Mouse (Mus musculus): ENCODE measurements around the gene Hs1bp3.

Gene Hs1bp3

GRCm38 (mm10) chr12:8333617-8334016, 20.4 kb downstream of the Hs1bp3 start:
- no peak for ATAC-seq (ENCODE audit: insufficient number of reproducible peaks, low FRiP score, low TSS enrichment)

GRCm38 (mm10) chr12:8334261-8334660, 21.0 kb downstream of the Hs1bp3 start:
- 0 out of 2 replicates have a peak, but pooled peaks have one; percentile 31 for ATAC-seq (ENCODE audit: insufficient number of reproducible peaks, low FRiP score, low TSS enrichment)

DNA sequence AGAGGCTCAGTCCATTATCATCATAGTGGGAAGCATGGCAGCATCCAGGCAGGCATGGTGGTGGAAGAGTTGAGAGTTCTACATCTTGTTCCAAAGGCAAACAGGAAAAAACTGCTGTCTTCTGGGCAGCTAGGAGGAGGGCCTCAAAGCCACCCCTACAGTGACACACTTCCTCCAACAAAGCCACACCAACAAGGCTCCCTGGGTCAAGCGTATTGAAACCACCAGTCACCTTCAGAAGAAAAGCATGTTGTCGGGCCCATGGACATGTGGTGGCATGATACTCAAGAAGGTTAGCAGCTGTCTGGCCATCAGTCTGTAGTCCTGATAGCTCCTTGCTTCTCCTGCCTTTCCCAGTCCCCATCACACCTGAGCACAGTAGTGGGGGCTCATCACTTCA, 22.3 kb downstream of the Hs1bp3 start:
- no peak for ATAC-seq (ENCODE audit: insufficient number of reproducible peaks, low FRiP score, low TSS enrichment)

DNA sequence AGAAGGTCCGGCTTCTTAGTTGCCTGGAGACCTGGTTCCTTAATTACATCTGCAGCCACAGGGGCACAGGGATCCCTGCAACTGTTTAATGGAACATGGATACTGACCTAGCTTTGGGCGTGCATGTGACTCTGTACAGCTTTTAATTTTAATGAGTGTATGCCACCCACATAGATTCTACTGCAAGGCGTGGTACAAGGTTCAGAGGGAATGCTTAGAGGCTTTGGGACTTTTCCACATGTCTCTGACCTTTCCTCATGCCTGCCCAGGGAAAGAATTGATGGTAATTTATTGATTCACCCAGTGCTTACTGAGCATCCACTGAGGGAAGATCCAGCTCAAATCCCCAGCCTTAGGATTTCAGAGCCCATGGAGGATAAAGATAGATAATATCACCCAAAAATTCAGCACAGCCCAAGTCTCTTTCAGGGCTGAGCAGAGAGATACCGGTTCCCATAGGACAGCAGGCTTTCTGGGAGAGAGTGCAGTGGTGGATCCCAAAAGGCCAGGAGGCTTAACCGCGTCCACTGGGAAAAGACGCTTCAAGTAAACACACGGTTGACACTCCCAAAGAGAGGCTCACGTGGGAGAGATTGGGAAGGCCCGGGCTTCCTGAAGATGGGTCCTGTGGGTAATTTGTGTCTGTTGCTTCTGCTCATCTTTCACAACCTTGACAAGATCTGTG, 23.5 kb downstream of the Hs1bp3 start:
- ATAC-seq (ENCODE audit: insufficient number of reproducible peaks, low FRiP score, low TSS enrichment), result no peak

- ATAC-seq (ENCODE audit: insufficient number of reproducible peaks, low FRiP score, low TSS enrichment), result no peak
These were observed 24.2 kb downstream of the Hs1bp3 start for GRCm38 (mm10) chr12:8337286-8338060.

DNA sequence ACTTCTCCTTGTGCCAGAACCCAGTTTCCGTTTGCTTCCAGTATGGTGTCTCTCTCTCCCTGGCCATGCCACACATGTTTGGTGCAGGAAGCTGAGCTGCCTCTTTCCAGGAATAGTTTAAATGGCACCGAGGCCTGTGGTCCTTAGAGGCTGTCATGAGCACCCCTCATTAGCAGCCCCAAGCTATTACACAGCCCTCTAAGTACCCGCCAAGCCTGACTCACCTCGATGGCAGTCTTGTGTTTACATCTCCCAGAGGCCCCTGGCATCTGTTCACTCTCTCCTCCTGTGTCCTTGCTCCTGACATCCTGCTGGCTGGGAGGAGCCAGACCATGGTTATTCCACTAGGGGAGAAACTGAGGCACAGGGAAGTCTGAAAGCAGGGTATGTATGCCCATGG, 25.3 kb downstream of the Hs1bp3 start:
- ATAC-seq (ENCODE audit: insufficient number of reproducible peaks, low FRiP score, low TSS enrichment), result no peak

DNA sequence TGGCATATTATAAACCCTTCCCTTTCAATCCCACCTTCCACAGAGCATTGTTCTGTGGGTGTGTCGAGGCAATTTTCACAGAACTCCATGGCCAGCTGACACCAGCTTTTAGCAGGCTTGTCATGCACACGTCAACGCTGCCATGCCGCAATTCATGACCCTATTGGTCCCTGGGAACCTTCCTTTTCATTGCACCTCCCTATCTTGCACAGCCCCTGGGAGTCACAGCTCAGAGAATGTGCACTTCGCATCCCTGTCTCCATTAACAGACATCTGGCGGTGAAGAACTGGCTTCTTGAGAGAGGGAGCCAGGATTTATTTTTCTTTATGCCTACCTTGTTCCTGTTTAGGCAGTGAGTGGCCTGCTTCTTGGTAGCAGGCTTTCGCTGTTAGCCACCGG, 25.7 kb downstream of the Hs1bp3 start:
- ATAC-seq (ENCODE audit: insufficient number of reproducible peaks, low FRiP score, low TSS enrichment), result no peak

- ATAC-seq (ENCODE audit: insufficient number of reproducible peaks, low FRiP score, low TSS enrichment), result no peak
These were observed 26.5 kb downstream of the Hs1bp3 start for GRCm38 (mm10) chr12:8339591-8340319.

GRCm38 (mm10) chr12:8341008-8341407, 27.8 kb downstream of the Hs1bp3 start:
- no peak for ATAC-seq (ENCODE audit: insufficient number of reproducible peaks, low FRiP score, low TSS enrichment)

GRCm38 (mm10) chr12:8343381-8343780, 30.1 kb downstream of the Hs1bp3 start:
- no peak for ATAC-seq (ENCODE audit: insufficient number of reproducible peaks, low FRiP score, low TSS enrichment)

- 0 out of 2 replicates have a peak, but pooled peaks have one; percentile 11 for ATAC-seq (ENCODE audit: insufficient number of reproducible peaks, low FRiP score, low TSS enrichment)
These were observed 31.7 kb downstream of the Hs1bp3 start for GRCm38 (mm10) chr12:8344897-8345296.

- ATAC-seq (ENCODE audit: insufficient number of reproducible peaks, low FRiP score, low TSS enrichment), result no peak
These were observed 32.3 kb downstream of the Hs1bp3 start for GRCm38 (mm10) chr12:8345539-8345938.

DNA sequence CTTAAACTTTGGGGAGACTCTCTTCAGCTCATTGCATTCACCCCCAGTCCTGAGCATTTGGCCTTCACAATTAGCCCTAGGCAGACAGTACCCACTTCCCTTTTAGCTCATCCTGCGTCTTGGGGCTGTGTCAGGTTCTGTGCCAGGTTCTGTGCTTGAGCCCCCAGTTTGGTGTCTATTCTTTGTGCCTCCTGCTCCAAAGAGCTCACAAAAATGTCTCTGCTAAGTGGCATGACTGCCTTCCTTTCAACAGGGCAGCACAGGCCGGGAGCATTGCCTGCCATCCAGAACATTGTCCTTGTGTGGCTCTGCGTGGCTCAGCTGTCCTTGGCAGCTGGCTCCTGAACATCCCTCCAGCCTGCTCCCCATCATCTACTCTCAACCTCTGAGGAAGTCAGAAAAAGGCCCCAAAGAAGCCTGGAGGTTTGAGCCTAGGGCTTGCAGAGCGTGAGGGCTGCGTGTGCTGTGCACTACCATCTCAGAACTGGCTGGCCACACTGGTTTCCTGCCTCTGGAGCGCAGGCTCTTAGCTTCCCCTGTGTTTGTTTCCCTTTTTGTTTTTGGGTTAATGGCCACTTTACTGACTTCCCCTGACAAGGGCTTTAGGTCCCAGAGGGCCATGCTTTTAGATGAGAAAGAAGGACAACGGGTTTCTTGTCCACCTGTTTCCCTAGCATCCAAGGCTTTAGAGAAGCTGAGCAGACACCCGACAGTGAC, 34.7 kb downstream of the Hs1bp3 start:
- ATAC-seq (ENCODE audit: insufficient number of reproducible peaks, low FRiP score, low TSS enrichment), result no peak

DNA sequence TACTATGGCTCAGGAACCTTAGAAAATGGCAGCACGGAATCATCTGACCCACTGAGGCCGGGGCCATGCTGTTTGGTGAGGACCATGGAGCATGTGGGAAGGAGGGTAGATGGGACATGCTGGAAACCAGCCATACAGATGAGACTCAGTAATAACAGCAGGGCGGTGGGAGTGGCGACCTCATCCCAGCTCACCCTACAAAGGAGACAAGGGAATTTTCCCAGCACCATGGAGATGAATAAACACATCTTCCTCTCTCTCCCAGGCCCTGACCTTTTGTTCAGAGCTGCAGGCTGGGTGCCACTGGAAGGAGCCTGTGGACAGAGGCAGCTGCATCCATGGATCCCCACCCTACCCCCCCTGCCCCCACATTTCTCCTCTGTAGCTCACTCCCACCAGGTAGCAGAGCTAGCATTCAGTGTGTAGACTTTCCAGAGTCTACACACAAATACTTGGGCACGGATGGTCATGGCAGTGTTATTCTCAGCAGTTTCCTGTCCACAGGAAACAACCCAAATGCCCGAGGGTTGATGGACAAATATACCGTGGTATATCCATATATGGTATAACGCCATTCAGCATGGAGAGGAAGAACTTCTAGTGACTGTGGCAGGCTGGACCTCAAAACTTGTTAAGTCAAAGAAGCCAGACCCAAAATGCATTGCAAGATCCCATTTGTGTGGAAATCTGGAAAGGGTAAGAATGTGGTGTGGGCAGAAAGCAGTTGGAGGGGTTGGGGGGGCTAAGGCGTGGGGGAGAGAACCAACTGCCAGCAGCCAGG, 35.7 kb downstream of the Hs1bp3 start:
- no peak for ATAC-seq (ENCODE audit: insufficient number of reproducible peaks, low FRiP score, low TSS enrichment)

DNA sequence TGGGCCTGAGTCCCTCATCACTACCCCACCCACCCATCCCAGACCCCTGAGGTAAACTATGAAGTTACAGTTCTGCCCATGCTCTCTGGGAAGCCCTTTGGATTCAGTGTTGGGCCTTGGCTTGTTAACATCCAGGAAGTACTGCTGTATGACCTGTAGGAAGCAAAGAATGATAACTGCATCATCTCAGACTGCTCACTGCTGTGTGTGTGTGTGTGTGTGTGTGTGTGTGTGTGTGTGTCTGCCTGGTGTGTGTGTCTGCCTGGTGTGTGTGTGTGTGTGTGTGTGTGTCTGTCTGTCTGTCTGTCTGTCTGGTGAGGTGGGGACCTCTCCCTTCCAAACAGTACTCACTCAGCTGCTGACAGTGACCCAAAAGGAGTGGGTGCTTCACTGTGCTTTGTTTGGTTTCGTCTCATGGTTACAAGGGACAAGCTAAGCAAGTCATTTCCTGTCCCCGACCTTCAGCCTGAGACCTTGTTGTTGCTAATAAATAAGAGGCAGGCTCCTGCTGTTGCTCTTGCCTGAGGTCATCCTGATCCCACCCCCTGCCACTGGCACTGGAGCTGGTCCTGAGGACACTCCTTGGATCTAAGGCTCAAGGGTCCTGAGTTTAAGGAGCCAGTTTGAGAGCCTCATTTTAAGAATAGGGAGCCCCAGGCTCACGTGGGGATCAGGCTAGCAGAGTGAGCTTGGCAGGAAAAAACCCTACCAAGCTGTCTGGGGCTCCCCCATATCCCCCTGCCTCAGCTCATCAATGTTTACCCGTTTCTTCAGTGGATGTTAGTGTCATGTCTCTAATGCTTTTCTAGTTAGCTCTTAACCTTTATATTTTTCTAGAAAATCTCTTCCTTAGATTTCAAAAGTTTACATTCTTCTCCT, 38.0 kb downstream of the Hs1bp3 start:
- no peak for ATAC-seq (ENCODE audit: insufficient number of reproducible peaks, low FRiP score, low TSS enrichment)

GRCm38 (mm10) chr12:8353071-8353470, 39.8 kb downstream of the Hs1bp3 start:
- no peak for ATAC-seq (ENCODE audit: insufficient number of reproducible peaks, low FRiP score, low TSS enrichment)

DNA sequence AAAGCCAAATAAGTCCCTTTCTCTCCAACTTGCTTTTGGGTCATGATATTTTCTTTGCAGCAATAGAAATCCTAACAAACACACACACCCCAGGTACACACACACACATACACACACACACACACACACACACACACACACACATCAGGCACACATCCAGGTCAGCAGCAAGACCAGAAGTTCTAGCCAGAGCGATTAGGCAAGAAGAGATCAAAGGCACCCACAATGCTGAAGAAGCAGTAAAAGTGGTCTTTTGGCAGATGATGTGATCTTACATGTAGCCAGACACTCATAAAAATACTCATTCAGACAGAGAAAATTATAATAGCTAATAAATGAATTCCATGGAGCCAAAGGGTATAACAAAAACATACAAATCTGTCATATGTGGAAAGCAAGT, 41.0 kb downstream of the Hs1bp3 start:
- ATAC-seq (ENCODE audit: insufficient number of reproducible peaks, low FRiP score, low TSS enrichment), result no peak

GRCm38 (mm10) chr12:8355011-8355410, 41.8 kb downstream of the Hs1bp3 start:
- ATAC-seq (ENCODE audit: insufficient number of reproducible peaks, low FRiP score, low TSS enrichment), result no peak

DNA sequence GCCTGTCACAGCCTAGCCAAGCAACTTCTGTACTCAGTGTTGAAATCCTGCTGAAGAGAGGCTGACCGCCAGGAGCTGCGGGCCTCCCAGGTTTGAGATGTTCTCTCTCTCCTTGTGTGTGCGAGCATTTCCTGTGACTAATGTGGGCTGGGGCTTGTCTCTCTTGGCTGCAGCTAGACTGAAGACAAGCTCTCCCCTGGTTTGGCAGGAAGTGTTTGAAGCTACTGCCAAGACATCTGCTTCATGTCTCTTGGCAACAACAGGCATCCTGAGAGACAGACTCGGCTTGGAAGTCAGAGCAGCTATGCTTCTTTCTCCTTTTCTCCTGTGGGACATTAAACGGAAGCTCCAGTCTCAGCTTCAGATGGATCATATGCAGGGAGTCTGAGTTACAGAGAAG, 44.2 kb downstream of the Hs1bp3 start:
- peak; percentile 56 for ATAC-seq (ENCODE audit: insufficient number of reproducible peaks, low FRiP score, low TSS enrichment)
